Mouse (Mus musculus): ENCODE results near the gene Jpt1.
"Not testable (repeated sequence)": the region's sequence is repeated elsewhere in the genome, so short reads cannot be mapped to it uniquely, and the experiment has no call there.

The Jpt1 gene

GRCm38 (mm10) chr11:115475758-115476237, 38.4 kb downstream of the Jpt1 start:
- no peak for DNase-seq (ENCODE audit: extremely low spot score)

- DNase-seq (ENCODE audit: extremely low spot score): peak; percentile 95
Observed at GRCm38 (mm10) chr11:115475025-115475757, 39.0 kb downstream of the Jpt1 start, which contains the start of gene Armc7. TSS of gene Armc7 (plus strand) at chr11:115475667.

GRCm38 (mm10) chr11:115473626-115474275, 40.4 kb downstream of the Jpt1 start:
- DNase-seq (ENCODE audit: extremely low spot score): peak; percentile 92

GRCm38 (mm10) chr11:115472183-115472582, 42.0 kb downstream of the Jpt1 start:
- DNase-seq (ENCODE audit: extremely low spot score): no peak

- DNase-seq (ENCODE audit: extremely low spot score): peak; percentile 74
Observed at GRCm38 (mm10) chr11:115467217-115467618, 47.0 kb downstream of the Jpt1 start.

- no peak for DNase-seq (ENCODE audit: extremely low spot score)
Observed at GRCm38 (mm10) chr11:115464851-115465250, 49.3 kb downstream of the Jpt1 start.

GRCm38 (mm10) chr11:115463397-115463796, 50.8 kb downstream of the Jpt1 start:
- no peak for DNase-seq (ENCODE audit: extremely low spot score)

GRCm38 (mm10) chr11:115462243-115462891, 51.8 kb downstream of the Jpt1 start, which contains the start of gene Slc16a5:
TSS of gene Slc16a5 (plus strand) at chr11:115462474.
- no peak for DNase-seq (ENCODE audit: extremely low spot score)

GRCm38 (mm10) chr11:115461846-115462242, 52.3 kb downstream of the Jpt1 start:
- no peak for DNase-seq (ENCODE audit: extremely low spot score)

- DNase-seq (ENCODE audit: extremely low spot score): no peak
Observed at GRCm38 (mm10) chr11:115460976-115461375, 53.2 kb downstream of the Jpt1 start.

GRCm38 (mm10) chr11:115457405-115457804, 56.8 kb downstream of the Jpt1 start:
- DNase-seq (ENCODE audit: extremely low spot score): no peak

- no peak for DNase-seq (ENCODE audit: extremely low spot score)
Observed at GRCm38 (mm10) chr11:115456182-115456581, 58.0 kb downstream of the Jpt1 start.

GRCm38 (mm10) chr11:115455619-115456018, 58.6 kb downstream of the Jpt1 start:
- no peak for DNase-seq (ENCODE audit: extremely low spot score)

- not testable (repeated sequence) for DNase-seq (ENCODE audit: extremely low spot score)
Observed at GRCm38 (mm10) chr11:115454822-115455221, 59.4 kb downstream of the Jpt1 start.

GRCm38 (mm10) chr11:115453306-115453705, 60.9 kb downstream of the Jpt1 start:
- no peak for DNase-seq (ENCODE audit: extremely low spot score)

GRCm38 (mm10) chr11:115452281-115452860, 61.8 kb downstream of the Jpt1 start:
- DNase-seq (ENCODE audit: extremely low spot score): no peak

- no peak for DNase-seq (ENCODE audit: extremely low spot score)
Observed at GRCm38 (mm10) chr11:115451781-115452241, 62.4 kb downstream of the Jpt1 start.

- no peak for DNase-seq (ENCODE audit: extremely low spot score)
Observed at GRCm38 (mm10) chr11:115450176-115450575, 64.0 kb downstream of the Jpt1 start.

- no peak for DNase-seq (ENCODE audit: extremely low spot score)
Observed at GRCm38 (mm10) chr11:115448998-115449397, 65.2 kb downstream of the Jpt1 start.

GRCm38 (mm10) chr11:115448075-115448474, 66.1 kb downstream of the Jpt1 start:
- no peak for DNase-seq (ENCODE audit: extremely low spot score)

Data from embryo, embryonic 9.5 days (tissue).